Mouse (Mus musculus): ENCODE measurements around the gene Lhb. TPM values are rescaled to one million over a fixed set of nuclear protein-coding genes. Genes with fewer than 3 reads are reported as not detected.
"Not testable (repeated sequence)": the region's sequence is repeated elsewhere in the genome, so short reads cannot be mapped to it uniquely, and the experiment has no call there.

Lhb gene
- polyA plus RNA-seq (2015; fragmentation: Nextera tagmentation; extraction: Ambion mirVana) = not detected in 2 replicates

DNA sequence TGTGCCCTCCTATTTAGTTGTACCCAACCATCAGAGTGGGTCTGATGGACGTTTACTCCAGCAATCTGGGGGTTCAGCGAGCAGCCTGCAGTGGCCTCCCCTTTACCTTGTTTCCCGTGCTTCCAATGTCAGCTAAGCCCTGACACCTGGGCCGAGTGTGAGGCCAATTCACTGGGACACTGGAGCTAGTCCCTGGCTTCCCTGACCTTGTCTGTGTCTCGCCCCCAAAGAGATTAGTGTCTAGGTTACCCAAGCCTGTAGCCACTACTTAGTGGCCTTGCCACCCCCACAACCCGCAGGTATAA, at the start of gene Lhb:
Lhb (plus strand) TSS at position 206 of the 305 bp plus-strand sequence.
- WGBS = 49% methylated on average over 6 of the region's 6 CpGs
- no peak within 1 kb of the TSS for H3K9ac ChIP-seq
- peak within 1 kb of the TSS; percentile 24; the same call in 1 of the 2 replicates for H3K4me2 ChIP-seq
- peaks cover 52% of the 10 kb centered on the region for H3K36me3 ChIP-seq
- no peak for ATAC-seq (ENCODE audit: insufficient number of reproducible peaks, low FRiP score, low TSS enrichment, low read depth)
- no peaks in the 10 kb centered on the region for H3K9me3 ChIP-seq
- peaks cover 52% of the 10 kb centered on the region for H3K27me3 ChIP-seq
- H3K27ac ChIP-seq = no peak within 1 kb of the TSS
- H3K4me1 ChIP-seq = peaks cover 31% of the 10 kb centered on the region
- H3K4me3 ChIP-seq = peak within 1 kb of the TSS; percentile 9

DNA sequence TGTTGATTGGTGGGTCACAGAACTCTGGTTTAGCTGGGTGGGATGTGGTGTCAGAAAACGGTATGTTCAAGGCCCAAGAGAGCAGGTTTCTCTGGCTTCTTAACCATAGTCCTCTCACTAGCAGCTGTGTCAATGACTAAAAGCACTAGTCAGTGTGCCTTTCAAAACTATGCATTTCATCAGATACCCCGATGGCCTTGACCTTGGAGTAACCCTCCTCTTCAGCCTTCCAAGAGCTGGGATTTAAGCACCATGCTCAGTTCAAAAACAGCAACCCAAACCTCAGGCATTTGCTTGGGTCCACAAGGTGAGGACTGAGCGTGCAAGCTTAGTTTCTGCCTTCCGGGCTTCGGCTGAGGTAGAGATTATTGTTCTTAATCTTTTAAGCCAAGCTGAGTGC, 48.2 kb upstream of the Lhb start:
- Histone ChIP-seq H3K4me3 (no peak overlapping the region), H3K27me3 (peaks cover 26% of the 10 kb centered on the region), H3K36me3 (peaks cover 47% of the 10 kb centered on the region), H3K9me3 (no peaks in the 10 kb centered on the region), H3K9ac (no peak overlapping the region), H3K4me1 (peaks cover 21% of the 10 kb centered on the region), H3K27ac (no peak overlapping the region), H3K4me2 (no peak overlapping the region)
- 81% methylated on average over 5 of the region's 5 CpGs for WGBS
- ATAC-seq (ENCODE audit: insufficient number of reproducible peaks, low FRiP score, low TSS enrichment, low read depth) = no peak

- Histone ChIP-seq H3K9me3 (no peaks in the 10 kb centered on the region), H3K9ac (no peak overlapping the region), H3K4me1 (peaks cover 12% of the 10 kb centered on the region), H3K36me3 (peaks cover 69% of the 10 kb centered on the region), H3K4me3 (no peak overlapping the region), H3K27ac (no peak overlapping the region), H3K4me2 (no peak overlapping the region), H3K27me3 (peaks cover 8% of the 10 kb centered on the region)
- no peak for ATAC-seq (ENCODE audit: insufficient number of reproducible peaks, low FRiP score, low TSS enrichment, low read depth)
- 93% methylated on average over 8 of the region's 8 CpGs for WGBS
Measured at GRCm38 (mm10) chr7:45374620-45375019, 46.0 kb upstream of the Lhb start.

GRCm38 (mm10) chr7:45376057-45376456, 44.6 kb upstream of the Lhb start:
- Histone ChIP-seq H3K4me3 (no peak overlapping the region), H3K27ac (no peak overlapping the region), H3K4me1 (no peaks in the 10 kb centered on the region), H3K36me3 (peaks cover 83% of the 10 kb centered on the region), H3K9me3 (no peaks in the 10 kb centered on the region), H3K9ac (no peak overlapping the region), H3K4me2 (no peak overlapping the region), H3K27me3 (no peaks in the 10 kb centered on the region)
- 80% methylated on average over 1 of the region's 1 CpGs for WGBS
- ATAC-seq (ENCODE audit: insufficient number of reproducible peaks, low FRiP score, low TSS enrichment, low read depth) = no peak

- Histone ChIP-seq H3K27me3 (no peaks in the 10 kb centered on the region), H3K4me2 (no peak overlapping the region), H3K9me3 (no peaks in the 10 kb centered on the region), H3K36me3 (peaks cover 96% of the 10 kb centered on the region), H3K27ac (no peak overlapping the region), H3K9ac (no peak overlapping the region), H3K4me3 (no peak overlapping the region), H3K4me1 (no peaks in the 10 kb centered on the region)
- ATAC-seq (ENCODE audit: insufficient number of reproducible peaks, low FRiP score, low TSS enrichment, low read depth) = no peak
- WGBS = 75% methylated on average over 3 of the region's 3 CpGs
Measured at GRCm38 (mm10) chr7:45386077-45386476, 34.5 kb upstream of the Lhb start.

- Histone ChIP-seq H3K9ac (peak overlapping the region; percentile 74), H3K27ac (peak overlapping the region; percentile 99), H3K4me1 (peaks cover 20% of the 10 kb centered on the region), H3K4me2 (peak overlapping the region; percentile 78), H3K27me3 (no peaks in the 10 kb centered on the region), H3K4me3 (peak overlapping the region; percentile 76), H3K9me3 (no peaks in the 10 kb centered on the region), H3K36me3 (peaks cover 26% of the 10 kb centered on the region)
- 0% methylated on average over 19 of the region's 20 CpGs for WGBS
- ATAC-seq (ENCODE audit: insufficient number of reproducible peaks, low FRiP score, low TSS enrichment, low read depth) = peak; percentile 73
Measured at GRCm38 (mm10) chr7:45395129-45395541, 25.5 kb upstream of the Lhb start.

DNA sequence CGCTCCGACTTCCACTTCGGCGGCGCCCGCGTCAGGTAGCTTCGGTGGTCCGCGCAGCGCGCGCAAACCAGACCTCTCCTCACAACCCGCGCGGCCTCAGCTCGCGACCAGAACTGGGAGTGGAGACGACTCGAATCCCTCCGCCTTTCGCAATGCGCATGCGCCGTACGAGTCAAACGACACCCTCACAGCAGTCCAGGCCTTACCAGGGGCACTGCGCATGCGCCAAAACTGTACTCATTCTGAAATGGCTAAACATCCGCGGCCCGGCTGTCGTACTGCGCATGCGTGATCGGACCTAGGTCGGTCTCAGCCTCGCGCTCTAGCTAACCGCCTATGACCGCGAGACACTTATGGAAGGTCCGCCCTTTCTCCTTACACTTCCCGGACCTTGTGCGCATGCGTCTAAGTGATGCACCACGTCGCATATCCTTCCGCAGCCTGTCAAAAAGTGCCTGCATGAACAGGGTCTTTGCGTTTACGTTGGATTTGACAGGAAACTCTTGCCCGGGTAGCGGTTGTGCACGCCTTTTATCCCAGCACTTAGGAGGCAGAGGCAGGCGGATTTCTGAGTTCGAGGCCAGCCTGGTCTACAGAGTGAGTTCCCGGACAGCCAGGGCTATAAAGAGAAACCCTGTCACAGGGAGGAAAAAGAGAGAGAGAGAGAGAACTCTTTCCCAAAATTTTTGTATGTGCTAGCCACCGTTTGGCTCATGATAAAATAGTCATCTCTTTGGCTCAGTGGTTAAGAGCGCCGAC, 24.9 kb upstream of the Lhb start, which contains the start of gene Snrnp70:
Snrnp70 (minus strand) TSS at position 165 of the 759 bp plus-strand sequence.
- H3K27me3 ChIP-seq = no peaks in the 10 kb centered on the region
- no peaks in the 10 kb centered on the region for H3K9me3 ChIP-seq
- peaks cover 20% of the 10 kb centered on the region for H3K4me1 ChIP-seq
- H3K27ac ChIP-seq = peak within 1 kb of the TSS; percentile 99
- H3K36me3 ChIP-seq = peaks cover 19% of the 10 kb centered on the region
- H3K9ac ChIP-seq = peak within 1 kb of the TSS; percentile 74
- ATAC-seq (ENCODE audit: insufficient number of reproducible peaks, low FRiP score, low TSS enrichment, low read depth) = peak; percentile 97
- WGBS = under 1% methylated on average over 60 of the region's 60 CpGs
- peak within 1 kb of the TSS; percentile 76 for H3K4me3 ChIP-seq
- H3K4me2 ChIP-seq = peak within 1 kb of the TSS; percentile 78

GRCm38 (mm10) chr7:45396337-45396775, 24.3 kb upstream of the Lhb start:
- Histone ChIP-seq H3K4me3 (peak overlapping the region; percentile 76), H3K4me2 (peak overlapping the region; percentile 59), H3K27ac (peak overlapping the region; percentile 87), H3K36me3 (peaks cover 15% of the 10 kb centered on the region), H3K4me1 (peaks cover 20% of the 10 kb centered on the region)
- 0 out of 2 replicates have a peak, but pooled peaks have one; percentile 13 for ATAC-seq (ENCODE audit: insufficient number of reproducible peaks, low FRiP score, low TSS enrichment, low read depth)
- not testable (repeated sequence) for H3K9me3 ChIP-seq, H3K27me3 ChIP-seq, H3K9ac ChIP-seq
- WGBS = 5% methylated on average over 3 of the region's 3 CpGs

DNA sequence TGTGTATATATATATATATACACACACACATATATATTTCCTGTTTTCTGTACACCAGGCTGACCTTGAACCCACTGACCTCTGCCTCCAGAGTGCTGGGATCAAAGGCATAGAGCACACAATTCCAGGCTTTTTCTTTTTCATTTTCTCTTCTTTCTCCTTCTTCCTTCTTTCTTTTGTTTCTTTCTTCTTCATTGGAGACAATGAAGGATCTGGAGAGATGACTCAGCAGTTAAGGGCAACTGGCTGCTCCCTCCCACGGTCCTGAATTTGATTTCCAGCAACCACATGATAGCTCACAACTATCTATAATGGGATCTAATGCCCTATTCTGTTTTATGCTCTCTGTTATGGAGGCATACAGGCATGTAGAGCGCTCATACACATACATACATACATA, 23.8 kb upstream of the Lhb start:
- H3K9me3 ChIP-seq = no peaks in the 10 kb centered on the region
- H3K27me3 ChIP-seq = no peaks in the 10 kb centered on the region
- H3K4me1 ChIP-seq = peaks cover 20% of the 10 kb centered on the region
- H3K36me3 ChIP-seq = peaks cover 11% of the 10 kb centered on the region
- 88% methylated on average over 2 of the region's 2 CpGs for WGBS
- no peak for ATAC-seq (ENCODE audit: insufficient number of reproducible peaks, low FRiP score, low TSS enrichment, low read depth)
- H3K4me2 ChIP-seq = no peak overlapping the region
- H3K4me3 ChIP-seq = no peak overlapping the region
- H3K27ac ChIP-seq = no peak overlapping the region
- no peak overlapping the region for H3K9ac ChIP-seq

DNA sequence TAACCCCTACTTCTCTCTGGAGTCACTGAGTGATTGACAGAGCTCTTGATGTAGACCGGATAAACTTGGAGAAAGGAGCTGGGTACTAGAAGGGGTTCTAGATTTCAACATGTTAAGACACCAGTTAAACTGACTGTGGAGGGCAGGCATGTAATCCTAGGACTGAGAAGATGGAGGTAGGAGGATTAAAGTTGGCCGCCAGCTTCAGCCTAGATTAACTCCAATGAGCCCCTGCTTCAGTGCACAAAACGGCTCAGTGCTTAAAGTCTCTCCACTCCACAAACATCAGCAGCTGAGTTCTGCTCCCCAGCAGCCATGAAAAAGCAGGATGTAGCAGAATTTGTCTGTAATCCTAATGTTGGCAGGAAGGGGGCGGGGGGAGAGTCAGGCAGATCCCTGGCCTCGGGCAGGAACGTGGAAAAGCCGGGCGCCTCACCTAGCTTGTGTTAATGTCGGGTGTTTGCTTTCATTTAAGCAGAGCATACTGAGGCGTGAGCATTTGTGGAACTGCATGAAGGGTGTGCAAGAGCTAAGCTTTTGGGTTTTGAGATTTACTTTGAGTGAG, 19.0 kb upstream of the Lhb start:
- Histone ChIP-seq H3K4me3 (no peak overlapping the region), H3K9me3 (no peaks in the 10 kb centered on the region), H3K27me3 (peaks cover 18% of the 10 kb centered on the region), H3K27ac (no peak overlapping the region), H3K4me2 (no peak overlapping the region), H3K9ac (no peak overlapping the region), H3K4me1 (peaks cover 14% of the 10 kb centered on the region), H3K36me3 (no peaks in the 10 kb centered on the region)
- 61% methylated on average over 10 of the region's 10 CpGs for WGBS
- no peak for ATAC-seq (ENCODE audit: insufficient number of reproducible peaks, low FRiP score, low TSS enrichment, low read depth)

- H3K27me3 ChIP-seq = peaks cover 39% of the 10 kb centered on the region
Measured at GRCm38 (mm10) chr7:45403532-45404261, 16.9 kb upstream of the Lhb start.

More at GRCm38 (mm10) chr7:45403532-45404261, 16.9 kb upstream of the Lhb start:
- ATAC-seq (ENCODE audit: insufficient number of reproducible peaks, low FRiP score, low TSS enrichment, low read depth) = no peak
- WGBS = 43% methylated on average over 6 of the region's 6 CpGs
- no peak overlapping the region for H3K4me3 ChIP-seq
- no peak overlapping the region for H3K27ac ChIP-seq
- no peaks in the 10 kb centered on the region for H3K9me3 ChIP-seq
- H3K36me3 ChIP-seq = no peaks in the 10 kb centered on the region
- no peak overlapping the region for H3K4me2 ChIP-seq
- peaks cover 17% of the 10 kb centered on the region for H3K4me1 ChIP-seq
- no peak overlapping the region for H3K9ac ChIP-seq
